Mouse (Mus musculus) left cerebral cortex, adult 18-20 months (tissue): Measurements from ENCODE around the gene Stk19. TPM values are rescaled to one million over a fixed set of nuclear protein-coding genes. Genes with fewer than 3 reads are reported as not detected.

Experiments
- DNase-seq, 2 experiments: peaks; one replicate each; pipeline ENCODE4 v3.0.0; 2021 to 2022; ENCODE audit warnings: low spot score in 2 of 2, mixed read lengths in 1 of 2
- long read RNA-seq, 2 experiments: library from polyadenylated mRNA; stranded (forward); transcript quantifications; one replicate each; pipeline ENCODE4 v2.0.0; 2021
- total RNA-seq, 2 experiments: library from RNA; stranded (reverse); gene quantifications; 2 replicates each; pipeline ENCODE4 v1.2.3; 2021

Stk19 gene
- total RNA-seq: 10 to 100 TPM; 49.7 to 53.0 TPM
- long read RNA-seq, experiment 1, transcript Stk19-201 (7 exons, 1,120 nt): major isoform, 20 of 40 reads
- long read RNA-seq, experiment 1, partial matches to known transcripts: 15 of 40 reads
- long read RNA-seq, experiment 1, other reads (novel, unspliced or antisense): 3 of 40 reads
- long read RNA-seq, experiment 2, transcript Stk19-201 (7 exons, 1,120 nt): major isoform, 13 of 33 reads
- long read RNA-seq, experiment 2, partial matches to known transcripts: 15 of 33 reads
- long read RNA-seq, experiment 2, other reads (novel, unspliced or antisense): 5 of 33 reads

DNA sequence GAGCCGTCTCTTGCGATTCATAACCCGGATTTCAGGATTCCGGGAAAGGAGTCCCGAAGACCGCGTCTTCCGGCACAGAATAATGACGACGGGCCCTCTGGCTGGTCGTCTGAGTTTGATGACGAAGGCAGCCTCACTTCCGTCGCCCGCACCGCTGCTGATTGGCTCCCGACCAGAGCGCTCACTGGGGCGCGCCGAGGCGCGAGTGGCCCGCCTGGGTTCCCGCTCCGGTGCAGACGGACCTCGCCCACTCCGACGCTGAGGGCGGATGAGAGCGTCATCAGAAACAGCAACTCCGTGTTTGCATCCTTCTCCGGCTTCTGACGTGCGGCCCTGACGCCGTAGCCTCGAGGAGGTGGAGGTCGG, at the start of gene Stk19, which contains the start of gene Dxo:
Gene Stk19, minus strand, starts transcription at position 90 of the 366 bp plus-strand sequence.
Gene Dxo, plus strand, starts transcription at position 164 of the 366 bp plus-strand sequence.
- DNase-seq: peak; percentile 98 to 99

DNA sequence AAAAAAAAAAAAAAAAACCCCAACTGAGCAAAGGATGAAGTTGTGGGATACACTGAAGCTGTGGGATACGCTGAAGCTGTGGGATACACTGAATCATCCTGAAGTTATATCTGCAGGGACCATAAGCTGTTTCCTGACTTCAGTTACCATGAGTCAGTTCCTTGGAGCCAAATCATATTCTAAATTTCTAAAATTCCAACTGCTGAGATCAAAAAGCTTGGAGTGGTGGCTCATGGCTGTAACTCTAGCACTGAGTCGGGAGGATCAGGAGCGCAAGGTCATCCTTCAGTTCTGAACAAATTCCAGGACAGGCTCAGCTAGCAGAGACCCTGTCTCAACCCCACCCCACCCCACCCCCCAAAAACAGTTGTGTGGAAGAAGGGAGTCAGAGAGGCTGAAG, 48.9 kb upstream of the Stk19 start:
- DNase-seq: no peak

GRCm38 (mm10) chr17:34884704-34885103, 48.0 kb upstream of the Stk19 start:
- no peak for DNase-seq

DNA sequence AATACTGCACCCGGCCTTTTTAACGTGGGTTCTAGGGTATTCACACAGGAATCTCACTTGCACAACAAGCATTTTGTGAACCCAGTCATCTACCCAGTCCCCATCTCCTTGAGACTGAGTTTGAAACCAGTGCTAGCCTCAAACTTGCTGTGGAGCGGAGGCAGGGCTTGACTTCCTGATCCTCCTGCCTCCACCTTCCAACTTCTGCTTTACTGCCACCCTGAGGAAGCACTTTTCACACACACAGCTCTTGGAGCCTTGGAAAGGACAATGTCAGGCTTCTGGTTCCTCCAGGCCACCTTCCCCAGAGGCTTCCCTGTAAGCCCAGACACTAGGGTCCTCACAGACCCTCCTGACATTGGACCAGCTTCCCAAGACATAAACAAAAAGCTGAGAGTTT, 46.6 kb upstream of the Stk19 start:
- no peak for DNase-seq

DNA sequence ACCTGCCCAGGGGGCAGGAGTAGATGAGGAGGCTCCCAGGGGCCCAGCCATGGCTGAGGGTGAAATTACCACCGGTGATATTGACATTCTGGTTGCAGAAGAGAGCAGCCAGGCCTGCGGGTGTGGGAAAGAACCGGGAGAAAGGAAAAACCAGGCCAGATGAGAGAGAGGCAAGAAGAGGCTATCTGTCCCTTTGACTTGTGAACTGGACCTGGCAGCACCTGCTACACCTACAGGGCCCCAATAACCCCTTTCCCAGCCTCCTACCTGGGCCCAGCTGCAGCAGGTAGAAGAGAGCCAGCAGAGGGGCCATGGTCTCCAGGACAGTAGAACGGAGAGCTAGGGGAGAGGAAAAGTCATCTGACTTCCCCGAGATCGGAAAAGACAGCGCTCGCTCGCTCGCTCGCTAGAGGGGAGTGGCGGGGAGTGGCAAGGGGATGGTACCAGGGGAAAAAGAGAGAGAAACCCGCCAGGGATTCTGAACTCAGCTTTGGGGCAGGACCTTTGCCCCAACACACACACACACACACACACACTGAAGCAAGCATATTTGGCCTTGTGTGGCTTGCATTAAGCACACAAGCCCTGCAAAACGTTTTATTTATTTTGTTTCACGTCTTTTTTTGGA, 45.1 kb upstream of the Stk19 start, which contains the start of gene Gm20547:
Gene Gm20547, minus strand, starts transcription at position 360 of the 628 bp plus-strand sequence.
- DNase-seq: no peak

DNA sequence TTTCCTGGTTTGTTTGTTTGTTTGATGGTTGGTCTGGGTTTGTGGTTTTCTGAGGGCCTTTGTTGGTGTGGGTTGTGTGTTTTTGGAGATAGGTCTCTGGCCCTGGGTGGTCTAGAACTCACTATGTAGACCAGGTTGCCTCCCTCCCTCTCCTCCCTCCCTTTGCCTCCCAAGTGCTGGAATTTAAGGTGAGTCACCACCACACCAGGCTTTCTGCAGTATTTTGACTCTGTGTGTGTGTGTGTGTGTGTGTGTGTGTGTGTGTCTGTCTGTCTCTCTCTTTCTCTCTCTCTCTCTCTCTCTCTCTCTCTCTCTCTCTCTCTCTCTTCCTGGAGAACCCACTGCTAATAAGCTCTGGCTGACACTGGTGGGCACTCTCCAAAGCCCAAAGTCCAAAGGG, 44.4 kb upstream of the Stk19 start:
- DNase-seq: no peak

DNA sequence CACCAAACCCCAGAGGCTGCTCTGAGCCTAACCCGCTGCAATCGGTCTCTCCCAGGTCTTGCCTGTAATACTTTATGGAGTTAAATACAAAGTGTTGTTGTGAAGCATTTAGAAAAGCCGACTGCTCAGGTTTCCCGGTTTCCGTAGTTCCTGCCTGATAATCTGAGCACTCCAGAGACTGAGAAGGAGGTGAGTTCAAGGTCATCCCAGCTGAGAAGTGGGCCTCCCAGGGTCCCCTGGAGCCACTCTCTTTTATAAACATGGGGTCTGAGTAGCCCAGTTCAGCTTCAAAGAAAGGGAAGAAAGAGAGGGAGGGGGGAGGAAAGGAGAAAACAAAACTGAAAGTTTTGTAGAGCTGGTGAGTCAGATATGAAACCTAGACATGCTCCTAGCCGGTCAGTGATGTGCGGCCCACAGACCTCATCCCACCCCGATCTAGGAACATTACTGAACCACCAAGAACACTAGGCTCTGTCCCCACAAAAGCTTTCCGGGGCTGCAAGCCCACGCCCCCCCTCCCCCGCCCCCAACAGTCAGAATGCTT, 42.7 kb upstream of the Stk19 start, which contains the start of gene Zbtb12:
Gene Zbtb12, plus strand, starts transcription at position 148 of the 544 bp plus-strand sequence.
- DNase-seq: no peak

DNA sequence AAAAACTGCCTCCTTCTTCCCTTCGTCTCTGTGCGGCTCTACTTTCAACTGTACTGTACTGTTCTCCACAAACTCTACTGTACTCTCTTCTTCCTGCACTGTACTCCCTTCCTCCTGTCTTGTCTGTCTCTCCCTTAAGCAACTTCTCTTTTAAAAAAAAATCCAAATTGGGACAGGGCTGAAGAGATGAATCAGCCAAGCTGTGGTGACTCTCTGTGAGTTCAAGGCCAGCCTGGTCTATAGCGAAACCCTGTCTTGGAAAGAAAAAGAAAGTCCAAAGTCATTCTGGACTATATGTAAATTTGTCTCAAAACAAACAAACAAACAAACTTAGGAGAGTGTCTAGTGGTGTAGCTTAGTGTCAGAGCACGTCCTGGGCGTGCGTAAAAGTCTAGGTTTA, 37.6 kb upstream of the Stk19 start:
- DNase-seq: no peak

GRCm38 (mm10) chr17:34865981-34866380, 29.2 kb upstream of the Stk19 start:
- DNase-seq: no peak

- DNase-seq: no peak
These were observed 25.8 kb upstream of the Stk19 start, which contains the start of gene Cfb for GRCm38 (mm10) chr17:34862416-34863081. Gene Cfb (minus strand): TSS chr17:34862518.

GRCm38 (mm10) chr17:34861704-34862415, 25.1 kb upstream of the Stk19 start:
- DNase-seq: no peak

- DNase-seq: no peak
These were observed 23.8 kb upstream of the Stk19 start for GRCm38 (mm10) chr17:34860514-34860913.

DNA sequence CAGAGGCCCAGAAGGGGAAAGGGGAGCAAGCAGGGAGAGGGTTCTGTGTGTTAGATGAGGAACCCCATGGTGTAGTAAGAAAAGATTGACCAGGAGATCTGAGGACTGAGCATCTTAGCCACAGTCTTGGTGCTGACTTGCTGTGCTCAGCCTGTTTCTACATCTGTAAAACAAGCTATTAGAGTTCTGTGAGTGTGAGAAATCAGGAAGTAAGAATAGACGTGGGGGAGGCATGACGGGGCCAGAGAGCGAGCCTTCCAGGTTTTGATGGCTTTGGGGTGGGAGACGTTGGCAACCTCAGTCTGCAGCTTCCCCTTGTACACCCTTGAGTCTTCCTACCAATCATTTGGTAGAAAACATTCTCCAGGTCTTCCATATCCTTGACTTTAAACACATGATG, 21.9 kb upstream of the Stk19 start:
- DNase-seq: no peak

DNA sequence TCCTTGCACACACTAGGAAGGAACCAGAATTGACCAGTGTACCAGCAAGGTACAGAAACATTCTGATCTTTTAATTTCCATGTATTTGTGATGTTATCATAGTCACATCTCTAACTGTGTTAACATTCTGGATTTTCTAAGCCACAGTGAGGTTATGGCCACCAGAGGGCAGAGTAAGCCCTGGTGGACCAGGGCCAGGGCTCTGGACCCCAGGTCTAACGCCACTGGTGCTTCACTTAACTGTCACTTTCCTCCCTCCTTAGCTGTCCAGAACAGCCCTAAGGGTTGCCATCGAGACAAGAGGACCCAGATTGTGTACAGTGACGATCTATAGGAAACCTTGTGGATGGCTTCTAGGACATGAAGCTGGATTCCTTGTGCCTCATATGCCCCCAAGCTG, 19.1 kb upstream of the Stk19 start:
- peak; percentile 17 to 42 for DNase-seq

- DNase-seq: no peak
These were observed 18.0 kb upstream of the Stk19 start for GRCm38 (mm10) chr17:34854761-34855160.

DNA sequence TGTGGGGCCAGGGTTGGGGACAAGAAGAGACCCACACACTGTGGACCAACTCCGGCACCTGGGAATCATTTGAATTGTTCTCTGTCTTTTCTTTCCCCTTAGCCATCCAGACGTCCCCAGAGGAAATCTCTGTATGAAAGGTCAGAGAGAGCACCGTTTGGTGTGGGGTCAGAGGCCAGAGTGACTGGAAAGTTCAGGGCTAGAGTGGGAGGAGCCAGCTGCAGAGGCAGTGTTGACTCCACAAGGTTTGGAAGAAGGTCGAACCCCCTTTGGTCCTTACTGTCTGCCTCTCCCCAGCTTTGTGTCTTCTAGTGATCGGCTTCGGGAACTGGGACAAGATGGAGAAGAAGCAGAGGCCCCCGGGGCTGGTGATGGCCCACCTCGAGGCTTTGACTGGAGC, 16.8 kb upstream of the Stk19 start:
- no peak for DNase-seq

DNA sequence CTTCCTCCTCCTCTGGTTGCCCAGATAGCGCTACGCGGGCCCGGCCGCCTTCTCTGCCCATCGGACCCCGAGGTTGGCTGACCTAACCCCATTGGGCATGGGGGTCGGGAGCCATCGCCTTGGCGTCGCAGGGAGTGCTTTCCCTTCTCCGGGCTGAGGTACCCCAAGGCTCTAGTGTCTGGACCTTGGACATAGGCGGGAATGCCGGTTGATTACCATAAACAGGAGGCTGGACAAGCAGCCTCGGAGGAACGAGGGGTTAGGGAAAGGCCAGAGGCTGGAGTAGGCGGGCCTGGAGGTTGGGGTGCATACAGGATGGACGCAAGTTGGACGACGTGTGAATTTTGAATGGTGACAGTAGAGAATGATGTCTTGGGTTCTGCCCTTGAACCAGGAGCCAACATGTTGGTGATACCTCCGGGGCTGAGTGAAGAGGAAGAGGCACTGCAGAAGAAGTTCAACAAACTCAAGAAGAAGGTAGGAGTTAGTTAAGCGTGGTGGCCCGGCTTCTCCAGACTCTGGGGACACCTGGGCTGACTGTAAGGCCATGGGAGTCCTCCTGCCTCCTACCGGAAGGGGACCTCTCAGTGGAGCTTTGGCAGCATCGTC, 13.9 kb upstream of the Stk19 start:
- DNase-seq: no peak

- peak; percentile 98 to 99 for DNase-seq
These were observed 13.2 kb upstream of the Stk19 start, which contains the start of the genes Skiv2l and Nelfe for GRCm38 (mm10) chr17:34849722-34850516. Gene Skiv2l (minus strand): TSS chr17:34850210. Gene Nelfe (plus strand): TSS chr17:34850391.

GRCm38 (mm10) chr17:34847615-34848014, 10.9 kb upstream of the Stk19 start:
- DNase-seq: no peak

DNA sequence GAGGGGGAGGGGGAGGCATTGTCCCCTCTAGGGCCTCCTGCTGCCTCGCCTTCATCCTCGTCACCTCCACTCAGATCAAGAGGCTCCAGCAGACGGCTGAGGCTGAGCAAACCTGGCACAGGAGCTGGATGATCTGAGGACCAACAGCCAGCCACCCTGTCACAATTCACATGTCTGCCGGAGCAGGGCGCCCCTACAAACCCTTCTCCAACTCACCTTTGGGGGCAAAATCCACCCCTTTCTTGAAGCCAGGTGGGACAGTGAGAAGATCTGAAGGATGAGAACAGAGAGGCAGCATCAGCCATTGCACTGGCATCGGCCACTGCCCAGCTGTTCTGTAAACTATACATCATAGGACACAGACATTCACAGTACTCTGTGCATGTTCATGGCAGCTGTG, 10.4 kb upstream of the Stk19 start:
- DNase-seq: no peak
